Mouse (Mus musculus) cerebellum, adult 2 months (tissue): ENCODE data around the gene Tek.

ENCODE experiments used
- CTCF ChIP-seq: fragments of 200-500 bp; IDR thresholded peaks from 2 replicates; pipeline ENCODE4 v1.5.1; 2011; ENCODE audit warnings: low read depth, mild to moderate bottlenecking, control low read depth, low read length, moderate library complexity, borderline replicate concordance; ENCODE audit not compliant: insufficient read depth
- POLR2A ChIP-seq: fragments of 200-500 bp; IDR thresholded peaks from 2 replicates; pipeline ENCODE4 v1.6.1; 2011; ENCODE audit warnings: low read length, control low read depth, borderline replicate concordance; ENCODE audit not compliant: insufficient read depth

- TF ChIP-seq CTCF (no peak), POLR2A (no peak)
These were observed at the start of gene Tek for GRCm38 (mm10) chr4:94738838-94739731.
